Mouse (Mus musculus) stomach, embryonic 14.5 days (tissue): ENCODE measurements around the gene Galns. TPM values are rescaled to one million over a fixed set of nuclear protein-coding genes. Genes with fewer than 3 reads are reported as not detected.

Experiments used
- ATAC-seq: fragments of 200-750 bp; cut with Nextera tagmentation; 2 replicates; pipeline ENCODE4 v1.8.0; 2017; ENCODE audit warnings: low read depth, moderate TSS enrichment; ENCODE audit not compliant: insufficient number of reproducible peaks, insufficient read depth, low FRiP score
- H3K27ac ChIP-seq: fragments of 300-500 bp; sonication (generic); 2 replicates; pipeline ENCODE4 v1.5.1; 2014; ENCODE audit warnings: mild to moderate bottlenecking, low read length, moderate library complexity, mixed read lengths
- H3K27me3 ChIP-seq: fragments of 300-500 bp; sonication (generic); 2 replicates; pipeline ENCODE4 v1.6.1; 2014; ENCODE audit warnings: low read length, control low read depth, mixed read lengths; ENCODE audit not compliant: control insufficient read depth, insufficient read depth
- H3K36me3 ChIP-seq: fragments of 300-500 bp; sonication (generic); 2 replicates; pipeline ENCODE4 v1.6.1; 2014; ENCODE audit warnings: mild to moderate bottlenecking, control low read depth, low read length, moderate library complexity, mixed read lengths; ENCODE audit not compliant: control insufficient read depth, insufficient read depth
- H3K4me1 ChIP-seq: fragments of 300-500 bp; sonication (generic); 2 replicates; pipeline ENCODE4 v1.6.1; 2014; ENCODE audit warnings: low read length, control low read depth, mixed read lengths; ENCODE audit not compliant: control insufficient read depth, insufficient read depth
- H3K4me2 ChIP-seq: fragments of 300-500 bp; sonication (generic); replicated peaks from 2 replicates; pipeline ENCODE4 v1.6.1; 2014; ENCODE audit warnings: low read depth, low read length, control low read depth
- H3K4me3 ChIP-seq: fragments of 300-500 bp; sonication (generic); 2 replicates; pipeline ENCODE4 v1.5.1; 2014; ENCODE audit warnings: low read depth, low read length, control low read depth
- H3K9ac ChIP-seq: fragments of 300-500 bp; sonication (generic); replicated peaks from 2 replicates; pipeline ENCODE4 v1.6.1; 2014; ENCODE audit warnings: low read depth, mild to moderate bottlenecking, control low read depth, low read length, moderate library complexity, mixed read lengths
- H3K9me3 ChIP-seq: fragments of 300-500 bp; sonication (generic); 2 replicates; pipeline ENCODE4 v1.6.1; 2016; ENCODE audit warnings: low read depth, low read length, control low read depth; ENCODE audit not compliant: control insufficient read depth
- WGBS: fragments of 180-500 bp; shearing (Covaris S2); extraction: QIAGEN DNeasy Blood & Tissue Kit; methylation state at CpG from one replicate; pipeline ENCODE4 v1.1.7; 2014; 5-methylcytosine and 5-hydroxymethylcytosine counted together
- polyA plus RNA-seq: library from polyadenylated mRNA; unstranded; fragments of >200 nt; fragmentation: Nextera tagmentation; extraction: Ambion mirVana; gene quantifications from 2 replicates; pipeline ENCODE4 v1.2.1, GENCODE M21; 2014

Gene Galns
- polyA plus RNA-seq, 1 experiment from 2014 or later, result 14.6 TPM

- Histone ChIP-seq H3K9me3 (no peaks in the 10 kb centered on the region), H3K9ac (no peak overlapping the region), H3K4me3 (no peak overlapping the region), H3K4me2 (no peak overlapping the region), H3K4me1 (no peaks in the 10 kb centered on the region), H3K36me3 (no peaks in the 10 kb centered on the region), H3K27ac (no peak overlapping the region), H3K27me3 (no peaks in the 10 kb centered on the region)
- ATAC-seq, result no peak
- 76% methylated on average over 19 of the region's 19 CpGs for WGBS
These were observed 17.3 kb downstream of the Galns start for GRCm38 (mm10) chr8:122593783-122594507.

- Histone ChIP-seq H3K4me3 (no peak overlapping the region), H3K9me3 (no peaks in the 10 kb centered on the region), H3K4me1 (no peaks in the 10 kb centered on the region), H3K27me3 (no peaks in the 10 kb centered on the region), H3K36me3 (no peaks in the 10 kb centered on the region), H3K27ac (no peak overlapping the region), H3K9ac (no peak overlapping the region), H3K4me2 (no peak overlapping the region)
- ATAC-seq, result no peak
- WGBS, result 62% methylated on average over 12 of the region's 12 CpGs
These were observed 18.0 kb downstream of the Galns start for GRCm38 (mm10) chr8:122593240-122593639.

- Histone ChIP-seq H3K27ac (no peak overlapping the region), H3K4me3 (no peak overlapping the region), H3K27me3 (no peaks in the 10 kb centered on the region), H3K36me3 (no peaks in the 10 kb centered on the region), H3K4me1 (no peaks in the 10 kb centered on the region), H3K9ac (no peak overlapping the region), H3K9me3 (no peaks in the 10 kb centered on the region), H3K4me2 (no peak overlapping the region)
- no peak for ATAC-seq
- WGBS, result 75% methylated on average over 10 of the region's 10 CpGs
These were observed 24.5 kb downstream of the Galns start for GRCm38 (mm10) chr8:122586749-122587148.

GRCm38 (mm10) chr8:122586171-122586570 lies 25.1 kb downstream of the Galns start:
- Histone ChIP-seq H3K4me3 (no peak overlapping the region), H3K27ac (no peak overlapping the region), H3K4me2 (no peak overlapping the region), H3K9me3 (no peaks in the 10 kb centered on the region), H3K36me3 (no peaks in the 10 kb centered on the region), H3K4me1 (peaks cover 1% of the 10 kb centered on the region; the same call in 1 of the 2 replicates), H3K27me3 (no peaks in the 10 kb centered on the region), H3K9ac (no peak overlapping the region)
- ATAC-seq, result no peak
- WGBS, result 76% methylated on average over 7 of the region's 7 CpGs

- Histone ChIP-seq H3K9ac (no peak overlapping the region), H3K36me3 (no peaks in the 10 kb centered on the region), H3K27ac (no peak overlapping the region), H3K4me3 (no peak overlapping the region), H3K4me2 (no peak overlapping the region), H3K9me3 (no peaks in the 10 kb centered on the region), H3K4me1 (peaks cover 4% of the 10 kb centered on the region; the same call in 1 of the 2 replicates), H3K27me3 (no peaks in the 10 kb centered on the region)
- WGBS, result 40% methylated on average over 14 of the region's 14 CpGs
- ATAC-seq, result no peak
These were observed 25.8 kb downstream of the Galns start for GRCm38 (mm10) chr8:122585411-122585891.

- Histone ChIP-seq H3K4me2 (no peak overlapping the region), H3K4me1 (peaks cover 4% of the 10 kb centered on the region; the same call in 1 of the 2 replicates), H3K9ac (no peak overlapping the region), H3K27ac (no peak overlapping the region), H3K27me3 (no peaks in the 10 kb centered on the region), H3K36me3 (no peaks in the 10 kb centered on the region), H3K9me3 (no peaks in the 10 kb centered on the region), H3K4me3 (no peak overlapping the region)
- 83% methylated on average over 9 of the region's 9 CpGs for WGBS
- no peak for ATAC-seq
These were observed 26.3 kb downstream of the Galns start for GRCm38 (mm10) chr8:122584981-122585380.

GRCm38 (mm10) chr8:122580926-122581325 lies 30.3 kb downstream of the Galns start:
- 23% methylated on average over 13 of the region's 15 CpGs for WGBS
- no peak overlapping the region for H3K4me3 ChIP-seq
- no peak overlapping the region for H3K27ac ChIP-seq
- no peaks in the 10 kb centered on the region for H3K36me3 ChIP-seq
- H3K9ac ChIP-seq, result no peak overlapping the region
- H3K27me3 ChIP-seq, result no peaks in the 10 kb centered on the region
- no peak overlapping the region for H3K4me2 ChIP-seq
- no peaks in the 10 kb centered on the region for H3K9me3 ChIP-seq
- ATAC-seq, result no peak
- H3K4me1 ChIP-seq, result peaks cover 22% of the 10 kb centered on the region

- no peak overlapping the region for H3K4me2 ChIP-seq
- H3K36me3 ChIP-seq, result peaks cover 5% of the 10 kb centered on the region; the same call in 1 of the 2 replicates
- H3K9me3 ChIP-seq, result no peaks in the 10 kb centered on the region
- no peak overlapping the region for H3K4me3 ChIP-seq
- no peak; the same call in 1 of the 2 replicates for ATAC-seq
- H3K4me1 ChIP-seq, result peaks cover 36% of the 10 kb centered on the region
- no peaks in the 10 kb centered on the region for H3K27me3 ChIP-seq
- H3K27ac ChIP-seq, result no peak overlapping the region
- no peak overlapping the region for H3K9ac ChIP-seq
- WGBS, result 27% methylated on average over 7 of the region's 7 CpGs
These were observed 32.1 kb downstream of the Galns start for GRCm38 (mm10) chr8:122579196-122579595.
